Mouse (Mus musculus): Measurements from ENCODE around the gene Chchd6. TPM values are rescaled to one million over a fixed set of nuclear protein-coding genes. Genes with fewer than 3 reads are reported as not detected.

Gene Chchd6
- polyA plus RNA-seq, 1 experiment from 2014 or later: 57.2 TPM

GRCm38 (mm10) chr6:89363107-89363451, 232.4 kb downstream of the Chchd6 start:
- 7% methylated on average over 16 of the region's 16 CpGs for WGBS
- H3K36me3 ChIP-seq (ENCODE audit: insufficient read depth, low read length): no peaks in the 10 kb centered on the region
- no peaks in the 10 kb centered on the region for H3K9me3 ChIP-seq (replicated peaks; ENCODE audit: low read length)
- peaks cover 24% of the 10 kb centered on the region for H3K4me1 ChIP-seq (replicated peaks; ENCODE audit: insufficient read depth, low read length)
- no peak for DNase-seq (ENCODE audit: low spot score)
- H3K4me3 ChIP-seq (replicated peaks; ENCODE audit: low read depth, low read length): peak overlapping the region; percentile 27
- H3K27ac ChIP-seq: no peak overlapping the region
- ATAC-seq (replicated peaks; ENCODE audit: low FRiP score, low read depth): no peak; the same call in 1 of the 2 replicates
- peak overlapping the region; percentile 50; the same call in 1 of the 2 replicates for H3K9ac ChIP-seq (ENCODE audit: low read depth, low read length)
- peak overlapping the region; percentile 90 for H3K4me2 ChIP-seq (ENCODE audit: low read length)
- TF ChIP-seq CTCF (IDR thresholded peaks at IDR 0.05; ENCODE audit: low read depth): no peak; the same call in 1 of the 2 replicates
- H3K27me3 ChIP-seq (ENCODE audit: insufficient read depth, low read length): no peaks in the 10 kb centered on the region

- Histone ChIP-seq H3K27me3 (ENCODE audit: insufficient read depth, low read length) (no peaks in the 10 kb centered on the region), H3K9me3 (replicated peaks; ENCODE audit: low read length) (no peaks in the 10 kb centered on the region), H3K36me3 (ENCODE audit: insufficient read depth, low read length) (peaks cover under 1% of the 10 kb centered on the region; the same call in 1 of the 2 replicates), H3K4me3 (replicated peaks; ENCODE audit: low read depth, low read length) (peak within 1 kb of the TSS; percentile 96), H3K4me1 (replicated peaks; ENCODE audit: insufficient read depth, low read length) (peaks cover 24% of the 10 kb centered on the region), H3K4me2 (ENCODE audit: low read length) (peak within 1 kb of the TSS; percentile 90), H3K27ac (peak within 1 kb of the TSS; percentile 74), H3K9ac (ENCODE audit: low read depth, low read length) (peak within 1 kb of the TSS; percentile 96)
- 1% methylated on average over 96 of the region's 110 CpGs for WGBS
- peak; percentile 54; the same call in 1 of the 2 replicates for TF ChIP-seq CTCF (IDR thresholded peaks at IDR 0.05; ENCODE audit: low read depth)
- peak; percentile 84 for ATAC-seq (replicated peaks; ENCODE audit: low FRiP score, low read depth)
- peak; percentile 77 for DNase-seq (ENCODE audit: low spot score)
These were observed 233.0 kb downstream of the Chchd6 start, which contains the start of gene Plxna1 for GRCm38 (mm10) chr6:89362281-89363106. Gene Plxna1, minus strand, starts transcription at chr6:89362620.

- DNase-seq (ENCODE audit: low spot score): peak; percentile 70
- Histone ChIP-seq H3K4me3 (replicated peaks; ENCODE audit: low read depth, low read length) (peak overlapping the region; percentile 96), H3K9me3 (replicated peaks; ENCODE audit: low read length) (no peaks in the 10 kb centered on the region), H3K4me1 (replicated peaks; ENCODE audit: insufficient read depth, low read length) (peaks cover 24% of the 10 kb centered on the region), H3K36me3 (ENCODE audit: insufficient read depth, low read length) (peaks cover 4% of the 10 kb centered on the region; the same call in 1 of the 2 replicates), H3K27me3 (ENCODE audit: insufficient read depth, low read length) (no peaks in the 10 kb centered on the region), H3K9ac (ENCODE audit: low read depth, low read length) (peak overlapping the region; percentile 96), H3K27ac (peak overlapping the region; percentile 74), H3K4me2 (ENCODE audit: low read length) (peak overlapping the region; percentile 90)
- WGBS: under 1% methylated on average over 65 of the region's 80 CpGs
- ATAC-seq (replicated peaks; ENCODE audit: low FRiP score, low read depth): peak; percentile 41
- no peak for TF ChIP-seq CTCF (IDR thresholded peaks at IDR 0.05; ENCODE audit: low read depth)
These were observed 233.8 kb downstream of the Chchd6 start for GRCm38 (mm10) chr6:89361418-89362280.

- no peak overlapping the region for H3K27ac ChIP-seq
- peak; percentile 27; the same call in 1 of the 2 replicates for TF ChIP-seq CTCF (IDR thresholded peaks at IDR 0.05; ENCODE audit: low read depth)
- no peaks in the 10 kb centered on the region for H3K27me3 ChIP-seq (ENCODE audit: insufficient read depth, low read length)
- H3K9me3 ChIP-seq (replicated peaks; ENCODE audit: low read length): no peaks in the 10 kb centered on the region
- H3K9ac ChIP-seq (ENCODE audit: low read depth, low read length): peak overlapping the region; percentile 96
- WGBS: 44% methylated on average over 8 of the region's 8 CpGs
- H3K4me1 ChIP-seq (replicated peaks; ENCODE audit: insufficient read depth, low read length): peaks cover 24% of the 10 kb centered on the region
- peak overlapping the region; percentile 90 for H3K4me2 ChIP-seq (ENCODE audit: low read length)
- ATAC-seq (replicated peaks; ENCODE audit: low FRiP score, low read depth) (peak; percentile 4; the same call in 1 of the 2 replicates), DNase-seq (ENCODE audit: low spot score) (no peak)
- H3K36me3 ChIP-seq (ENCODE audit: insufficient read depth, low read length): peaks cover 4% of the 10 kb centered on the region; the same call in 1 of the 2 replicates
- H3K4me3 ChIP-seq (replicated peaks; ENCODE audit: low read depth, low read length): peak overlapping the region; percentile 96
These were observed 234.6 kb downstream of the Chchd6 start for GRCm38 (mm10) chr6:89360709-89361417.

GRCm38 (mm10) chr6:89359771-89360708, 235.4 kb downstream of the Chchd6 start:
- Histone ChIP-seq H3K36me3 (ENCODE audit: insufficient read depth, low read length) (peaks cover 4% of the 10 kb centered on the region; the same call in 1 of the 2 replicates), H3K4me3 (replicated peaks; ENCODE audit: low read depth, low read length) (no peak overlapping the region), H3K27me3 (ENCODE audit: insufficient read depth, low read length) (no peaks in the 10 kb centered on the region), H3K4me1 (replicated peaks; ENCODE audit: insufficient read depth, low read length) (peaks cover 24% of the 10 kb centered on the region), H3K4me2 (ENCODE audit: low read length) (peak overlapping the region; percentile 90), H3K27ac (no peak overlapping the region), H3K9me3 (replicated peaks; ENCODE audit: low read length) (no peaks in the 10 kb centered on the region), H3K9ac (ENCODE audit: low read depth, low read length) (0 out of 2 replicates have a peak overlapping the region, but pooled peaks have one; percentile 96)
- ATAC-seq (replicated peaks; ENCODE audit: low FRiP score, low read depth) (no peak), DNase-seq (ENCODE audit: low spot score) (no peak)
- 56% methylated on average over 20 of the region's 20 CpGs for WGBS
- TF ChIP-seq CTCF (IDR thresholded peaks at IDR 0.05; ENCODE audit: low read depth): no peak

Data from kidney, postnatal 0 days (tissue).